Mouse (Mus musculus) heart, embryonic 14.5 days (tissue): ENCODE results near the gene Gm18596. TPM values are rescaled to one million over a fixed set of nuclear protein-coding genes. Genes with fewer than 3 reads are reported as not detected.
A peak's percentile ranks its signal among the peaks of the same experiment; 100 is the strongest.
"Not testable (repeated sequence)": the region's sequence is repeated elsewhere in the genome, so short reads cannot be mapped to it uniquely, and the experiment has no call there.

ENCODE experiments used
- ATAC-seq: fragments of 200-750 bp; cut with Nextera tagmentation; 2 replicates; pipeline ENCODE4 v1.8.0; 2017; ENCODE audit warnings: low read depth, moderate TSS enrichment; ENCODE audit not compliant: insufficient number of reproducible peaks, insufficient read depth, low FRiP score
- H3K27ac ChIP-seq, 2 experiments: fragments of 200-500 bp in 1 of 2; fragments of 300-500 bp in 1 of 2; sonication (generic) in 1 of 2; replicated peaks in 1 of 2; 2 replicates each; pipeline ENCODE4 v1.5.1; 2012 to 2014; ENCODE audit warnings: low read depth in 2 of 2, low read length in 2 of 2, control low read depth in 1 of 2, mild to moderate bottlenecking in 1 of 2, mixed read lengths in 1 of 2; ENCODE audit not compliant: control insufficient read depth in 1 of 2, insufficient read depth in 1 of 2
- H3K27me3 ChIP-seq: fragments of 300-500 bp; sonication (generic); 2 replicates; pipeline ENCODE4 v1.6.1; 2014; ENCODE audit warnings: mild to moderate bottlenecking, low read length, control low read depth; ENCODE audit not compliant: control insufficient read depth, insufficient read depth
- H3K36me3 ChIP-seq: fragments of 300-500 bp; sonication (generic); 2 replicates; pipeline ENCODE4 v1.6.1; 2014; ENCODE audit warnings: mild to moderate bottlenecking, control low read depth, low read length, mixed read lengths; ENCODE audit not compliant: control insufficient read depth, insufficient read depth
- H3K4me1 ChIP-seq, 2 experiments: fragments of 200-500 bp in 1 of 2; fragments of 300-500 bp in 1 of 2; sonication (generic) in 1 of 2; 2 replicates each; pipeline ENCODE4 v1.6.1; 2012 to 2014; ENCODE audit warnings: low read length in 2 of 2, control low read depth in 1 of 2, mixed read lengths in 1 of 2; ENCODE audit not compliant: control insufficient read depth in 2 of 2, insufficient read depth in 2 of 2
- H3K4me2 ChIP-seq: fragments of 300-500 bp; sonication (generic); 2 replicates; pipeline ENCODE4 v1.6.1; 2014; ENCODE audit warnings: mild to moderate bottlenecking, low read length
- H3K4me3 ChIP-seq, 2 experiments: fragments of 200-500 bp in 1 of 2; fragments of 300-500 bp in 1 of 2; sonication (generic) in 1 of 2; 2 replicates each; pipeline ENCODE4 v1.5.1; 2012 to 2014; ENCODE audit warnings: low read length in 2 of 2, mild to moderate bottlenecking in 2 of 2, control low read depth in 1 of 2, low read depth in 1 of 2, moderate library complexity in 1 of 2; ENCODE audit not compliant: control insufficient read depth in 1 of 2, insufficient read depth in 1 of 2
- H3K9ac ChIP-seq: fragments of 300-500 bp; sonication (generic); 2 replicates; pipeline ENCODE4 v1.6.1; 2014; ENCODE audit warnings: mild to moderate bottlenecking, low read length
- H3K9me3 ChIP-seq: fragments of 300-500 bp; sonication (generic); 2 replicates; pipeline ENCODE4 v1.6.1; 2016; ENCODE audit warnings: low read length, control low read depth; ENCODE audit not compliant: control insufficient read depth
- WGBS: fragments of 180-500 bp; shearing (Covaris S2); extraction: QIAGEN DNeasy Blood & Tissue Kit; methylation state at CpG from one replicate; pipeline ENCODE4 v1.1.7; 2014; 5-methylcytosine and 5-hydroxymethylcytosine counted together
- polyA plus RNA-seq: library from polyadenylated mRNA; unstranded; fragments of >200 nt; fragmentation: Nextera tagmentation; extraction: Ambion mirVana; gene quantifications from 2 replicates; pipeline ENCODE4 v1.2.1, GENCODE M21; 2014

The Gm18596 gene
- polyA plus RNA-seq, 1 experiment from 2014 or later: not detected

GRCm38 (mm10) chr10:77769727-77770126, 27.3 kb upstream of the Gm18596 start:
- no peak overlapping the region for H3K4me2 ChIP-seq
- no peaks in the 10 kb centered on the region; the same call in 1 of the 2 replicates for H3K9me3 ChIP-seq
- H3K4me1 ChIP-seq: no peaks in the 10 kb centered on the region
- no peak overlapping the region for H3K27ac ChIP-seq
- peak; percentile 50; the same call in 1 of the 2 replicates for ATAC-seq
- no peaks in the 10 kb centered on the region for H3K27me3 ChIP-seq
- WGBS: 76% methylated on average over 1 of the region's 1 CpGs
- no peaks in the 10 kb centered on the region for H3K36me3 ChIP-seq
- H3K4me3 ChIP-seq: no peak overlapping the region
- H3K9ac ChIP-seq: no peak overlapping the region

GRCm38 (mm10) chr10:77759582-77759981, 17.1 kb upstream of the Gm18596 start, which contains the start of gene Gm3233:
Gm3233 (minus strand) TSS chr10:77759682.
- not testable (repeated sequence) for ATAC-seq, H3K4me2 ChIP-seq, H3K9me3 ChIP-seq, H3K36me3 ChIP-seq, H3K27ac ChIP-seq, H3K9ac ChIP-seq, H3K4me3 ChIP-seq, H3K27me3 ChIP-seq, H3K4me1 ChIP-seq
- WGBS: no CpG with 5 or more reads among the region's 1 CpGs

DNA sequence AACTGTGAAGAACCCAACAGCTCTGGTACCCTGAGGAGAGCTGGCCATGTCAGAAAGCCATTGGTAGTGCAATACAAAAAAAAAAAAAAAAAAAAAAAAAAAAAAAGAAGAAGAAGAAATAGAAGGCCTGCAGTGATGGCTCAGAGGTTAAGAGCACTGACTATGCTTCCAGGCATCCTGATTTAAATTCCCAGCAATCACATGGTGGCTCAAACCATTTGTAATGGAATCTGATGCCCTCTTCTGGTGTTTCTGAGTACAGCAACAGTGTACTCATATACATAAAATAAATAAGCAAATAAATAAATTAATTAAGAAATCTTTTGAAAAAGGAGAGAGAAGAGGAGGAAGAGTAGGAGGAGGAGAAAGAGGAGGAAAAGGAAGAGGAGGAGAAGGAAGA, 11.0 kb upstream of the Gm18596 start:
- Histone ChIP-seq H3K4me1 (no peaks in the 10 kb centered on the region), H3K9me3 (no peaks in the 10 kb centered on the region), H3K27ac (no peak overlapping the region), H3K36me3 (no peaks in the 10 kb centered on the region), H3K27me3 (no peaks in the 10 kb centered on the region), H3K4me2 (no peak overlapping the region), H3K4me3 (no peak overlapping the region), H3K9ac (no peak overlapping the region)
- ATAC-seq: no peak

DNA sequence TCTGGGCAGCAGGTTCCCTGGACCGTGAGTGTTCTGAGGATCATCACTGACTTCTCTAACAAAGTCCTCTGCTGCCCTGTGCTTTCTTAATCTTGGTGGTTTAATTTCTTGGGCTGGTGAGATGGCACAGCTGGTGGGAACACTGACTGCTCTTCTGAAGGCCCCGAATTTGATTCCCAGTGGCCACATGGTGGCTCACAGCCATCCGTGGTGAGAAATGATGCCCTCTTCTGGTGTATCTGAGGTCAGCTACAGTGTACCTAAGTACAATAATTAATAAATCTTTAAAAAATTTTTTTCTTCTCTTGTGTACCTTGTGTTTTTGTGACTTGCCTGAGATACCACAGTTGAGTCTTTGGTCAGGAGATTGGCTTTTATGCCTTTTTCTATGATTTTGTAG, 9.9 kb upstream of the Gm18596 start:
- H3K36me3 ChIP-seq: not testable (repeated sequence)
- 59% methylated on average over 3 of the region's 3 CpGs for WGBS

DNA sequence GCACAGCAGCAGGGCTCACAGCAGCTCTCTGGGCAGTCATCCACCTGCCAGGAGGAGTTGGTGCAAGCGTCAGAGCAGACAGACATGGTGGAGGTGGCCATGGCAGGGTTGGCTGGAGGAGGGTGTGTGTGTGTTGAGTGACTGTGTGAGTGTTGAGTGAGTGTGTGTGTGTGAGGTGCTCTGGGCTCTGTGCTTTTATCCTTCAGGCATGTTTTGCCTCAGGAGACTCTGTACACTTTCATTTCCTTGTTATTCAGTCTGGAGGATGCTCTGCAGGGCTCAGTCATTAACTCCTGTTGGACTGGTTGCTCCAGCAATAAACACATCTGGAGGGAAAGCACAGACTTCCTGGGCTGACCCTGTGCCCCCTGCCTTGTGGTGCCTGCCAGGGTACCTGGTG, 8.8 kb upstream of the Gm18596 start, which contains the start of gene Gm9736:
Gene Gm9736 (minus strand): TSS at position 101 of the 400 bp plus-strand sequence.
- not testable (repeated sequence) for H3K9ac ChIP-seq, H3K4me1 ChIP-seq, H3K36me3 ChIP-seq, H3K27ac ChIP-seq, H3K27me3 ChIP-seq, H3K4me3 ChIP-seq, H3K9me3 ChIP-seq, ATAC-seq, H3K4me2 ChIP-seq
- WGBS: 44% methylated on average over 1 of the region's 1 CpGs

More for the DNA sequence above, 9.9 kb upstream of the Gm18596 start:
- not testable (repeated sequence) for H3K9ac ChIP-seq, H3K4me3 ChIP-seq, H3K4me2 ChIP-seq, ATAC-seq, H3K27me3 ChIP-seq, H3K9me3 ChIP-seq, H3K4me1 ChIP-seq, H3K27ac ChIP-seq

DNA sequence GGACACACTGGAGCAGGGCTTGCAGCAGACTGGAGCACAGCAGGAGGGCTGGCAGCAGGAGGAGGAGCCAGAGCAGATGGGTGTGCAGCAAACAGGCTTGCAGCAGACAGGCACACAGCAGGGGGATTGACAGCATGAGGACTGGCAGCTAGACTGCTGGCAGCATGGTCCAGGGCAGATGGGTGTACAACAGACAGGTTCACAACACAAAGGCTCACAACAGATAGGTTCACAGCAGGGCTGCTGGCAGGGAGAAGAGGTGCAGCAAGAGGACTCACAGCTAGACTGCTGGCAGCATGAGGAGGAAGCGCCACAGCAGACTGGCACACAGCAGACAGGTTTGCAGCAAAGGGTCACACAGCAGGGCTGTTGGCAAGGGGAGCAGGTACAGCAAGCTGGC, 8.2 kb upstream of the Gm18596 start:
- H3K9me3 ChIP-seq, H3K9ac ChIP-seq, H3K27me3 ChIP-seq, H3K27ac ChIP-seq, H3K4me2 ChIP-seq, H3K4me1 ChIP-seq, H3K4me3 ChIP-seq, ATAC-seq, H3K36me3 ChIP-seq: not testable (repeated sequence)
- WGBS: 59% methylated on average over 1 of the region's 1 CpGs

DNA sequence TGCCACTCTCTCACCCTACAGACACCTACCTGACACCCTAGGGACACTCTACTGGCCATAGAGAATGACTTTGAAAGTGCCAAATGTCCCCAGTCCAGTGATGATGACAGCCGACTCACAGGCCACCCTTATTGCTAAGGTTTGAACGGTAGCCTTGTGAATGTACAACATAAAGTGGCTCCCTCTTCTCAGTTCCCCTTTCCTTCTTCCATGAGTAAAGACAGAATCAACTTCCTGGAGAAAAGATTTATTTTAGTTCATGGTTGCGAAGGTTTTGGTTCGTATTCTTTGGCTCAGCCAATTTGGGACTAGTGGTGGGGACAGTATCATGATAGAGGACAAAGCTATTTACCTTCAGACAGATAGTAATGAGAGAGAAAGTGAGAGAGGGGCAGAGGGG, 3.5 kb downstream of the Gm18596 start:
- H3K36me3 ChIP-seq: no peaks in the 10 kb centered on the region
- H3K4me2 ChIP-seq: no peak overlapping the region
- WGBS: 71% methylated on average over 4 of the region's 4 CpGs
- no peak overlapping the region for H3K27ac ChIP-seq
- no peak overlapping the region for H3K9ac ChIP-seq
- no peaks in the 10 kb centered on the region for H3K27me3 ChIP-seq
- no peak overlapping the region for H3K4me3 ChIP-seq
- H3K4me1 ChIP-seq: no peaks in the 10 kb centered on the region
- ATAC-seq: no peak
- peaks cover 4% of the 10 kb centered on the region for H3K9me3 ChIP-seq

DNA sequence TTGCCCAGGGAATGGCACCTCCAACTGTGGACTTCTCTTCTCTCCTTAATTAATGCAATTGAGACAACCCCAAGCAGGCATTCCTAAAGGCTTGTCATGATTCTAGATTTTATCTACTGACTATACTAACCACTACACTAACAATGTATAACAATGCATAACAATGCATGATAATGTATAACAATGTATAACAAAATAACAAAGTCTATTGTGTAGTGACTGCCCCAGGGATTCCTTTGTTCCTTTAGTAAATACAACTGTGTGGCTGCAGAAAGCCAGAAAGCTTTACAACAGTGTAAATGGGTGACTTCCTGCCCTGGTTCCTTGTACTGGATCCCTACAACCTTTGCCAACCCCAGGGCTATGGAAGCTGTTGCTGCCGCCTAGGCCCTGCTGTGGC, 6.5 kb downstream of the Gm18596 start:
- H3K4me1 ChIP-seq: no peaks in the 10 kb centered on the region
- H3K36me3 ChIP-seq: no peaks in the 10 kb centered on the region
- H3K27ac ChIP-seq: no peak overlapping the region
- no peak for ATAC-seq
- no peak overlapping the region for H3K9ac ChIP-seq
- no peak overlapping the region for H3K4me2 ChIP-seq
- H3K27me3 ChIP-seq: no peaks in the 10 kb centered on the region
- peaks cover 4% of the 10 kb centered on the region for H3K9me3 ChIP-seq
- 96% methylated on average over 1 of the region's 1 CpGs for WGBS
- H3K4me3 ChIP-seq: no peak overlapping the region
